Mouse (Mus musculus) ES-E14 (cell line): ENCODE results near the gene Mical2. TPM values are rescaled to one million over a fixed set of nuclear protein-coding genes. Genes with fewer than 3 reads are reported as not detected.

Experiments
- DNase-seq: peaks from one replicate; pipeline ENCODE4 v3.0.0-alpha.2; 2013; ENCODE audit warnings: low read depth, low spot score
- H3K27ac ChIP-seq: 2 replicates; pipeline ENCODE4 v1.5.1; 2012; ENCODE audit warnings: low read depth, mild to moderate bottlenecking, low read length, moderate library complexity, mixed read lengths; ENCODE audit not compliant: poor library complexity, insufficient read depth, severe bottlenecking
- H3K36me3 ChIP-seq: 2 replicates; pipeline ENCODE4 v1.6.1; 2012; ENCODE audit warnings: mild to moderate bottlenecking, low read length, moderate library complexity, mixed read lengths; ENCODE audit not compliant: control insufficient read depth, poor library complexity, insufficient read depth, severe bottlenecking
- H3K4me1 ChIP-seq, 2 experiments: fragments of 150-350 bp in 1 of 2; sonication (generic) in 1 of 2; 2 replicates each; pipeline ENCODE4 v1.6.1; 2012; ENCODE audit warnings: low read length in 2 of 2, mild to moderate bottlenecking in 1 of 2, mixed read lengths in 1 of 2; ENCODE audit not compliant: control insufficient read depth in 2 of 2, insufficient read depth in 2 of 2, poor library complexity in 1 of 2
- H3K4me3 ChIP-seq, 2 experiments: fragments of 150-350 bp in 1 of 2; sonication (generic) in 1 of 2; 2 replicates each; pipeline ENCODE4 v1.5.1; 2012; ENCODE audit warnings: low read length in 2 of 2, low read depth in 1 of 2, mild to moderate bottlenecking in 1 of 2, mixed read lengths in 1 of 2; ENCODE audit not compliant: insufficient read depth in 1 of 2, poor library complexity in 1 of 2, severe bottlenecking in 1 of 2
- H3K9ac ChIP-seq: 2 replicates; pipeline ENCODE4 v1.6.1; 2012; ENCODE audit warnings: low read depth, mild to moderate bottlenecking, low read length, mixed read lengths; ENCODE audit not compliant: poor library complexity, insufficient read depth, severe bottlenecking
- H3K9me3 ChIP-seq: fragments of 150-350 bp; sonication (generic); 2 replicates; pipeline ENCODE4 v1.6.1; 2012; ENCODE audit warnings: low read depth, mild to moderate bottlenecking, low read length; ENCODE audit not compliant: control insufficient read depth, insufficient read depth
- CHD2 ChIP-seq: IDR thresholded peaks from 2 replicates; pipeline ENCODE4 v1.6.1; 2014; ENCODE audit warnings: mild to moderate bottlenecking, low read depth, low read length, inconsistent platforms
- HCFC1 ChIP-seq: IDR thresholded peaks from 2 replicates; pipeline ENCODE4 v1.6.1; 2012; ENCODE audit warnings: low read length, inconsistent platforms, borderline replicate concordance; ENCODE audit not compliant: insufficient read depth
- MAFK ChIP-seq: IDR thresholded peaks from 2 replicates; pipeline ENCODE4 v1.6.1; 2014; ENCODE audit warnings: mild to moderate bottlenecking, low read depth, low read length, inconsistent platforms; ENCODE audit not compliant: insufficient read depth
- ZC3H11A ChIP-seq: IDR thresholded peaks from 2 replicates; pipeline ENCODE4 v1.6.1; 2012; ENCODE audit warnings: low read depth, mild to moderate bottlenecking, inconsistent platforms, low read length, borderline replicate concordance
- ZNF384 ChIP-seq: IDR thresholded peaks from 2 replicates; pipeline ENCODE4 v1.6.1; 2012; ENCODE audit warnings: low read depth, low read length, inconsistent platforms
- in situ Hi-C, 2 experiments: fragments of 600-800 bp; cut with MboI; formaldehyde crosslinking; loops; one replicate each; pipeline ENCODE4 v1.15.1; 2025; ENCODE audit warnings: low sequenced_read_pairs in 2 of 2, inconsistent platforms in 1 of 2; ENCODE audit not compliant: unreplicated experiment in 2 of 2
- total RNA-seq: library from RNA; depleted of rRNA; stranded (reverse); fragments of 300-350 nt; gene quantifications from 2 replicates; pipeline ENCODE4 v1.2.3, GENCODE M21; 2012

Gene Mical2
- total RNA-seq, 1 experiment, result 9.9 TPM

- Histone ChIP-seq H3K4me1 (peaks cover 0 to 5% of the 10 kb centered on the region in 2 experiments; a peak in 1 of 4 replicates), H3K9ac (no peak overlapping the region), H3K27ac (no peak overlapping the region), H3K9me3 (no peaks in the 10 kb centered on the region), H3K36me3 (no peaks in the 10 kb centered on the region), H3K4me3 (no peak overlapping the region)
- no peak for TF ChIP-seq MAFK
- no peak for TF ChIP-seq CHD2
- TF ChIP-seq HCFC1, result no peak
- no peak for TF ChIP-seq ZNF384
- no peak for TF ChIP-seq ZC3H11A
- in situ Hi-C loops, result loop anchor here in 1 of 2 experiments (10.0 kb wide), 1 partner anchor 190 kb away; no protein-coding TSS in a partner anchor
- no peak for DNase-seq
Measured at GRCm38 (mm10) chr7:112184519-112185225, 41.0 kb upstream of the Mical2 start.

GRCm38 (mm10) chr7:112185226-112185745, 40.4 kb upstream of the Mical2 start:
- Histone ChIP-seq H3K9me3 (no peaks in the 10 kb centered on the region), H3K4me3 (no peak overlapping the region), H3K9ac (no peak overlapping the region), H3K27ac (no peak overlapping the region), H3K4me1 (peaks cover 0 to 2% of the 10 kb centered on the region in 2 experiments; a peak in 1 of 4 replicates), H3K36me3 (no peaks in the 10 kb centered on the region)
- no peak for DNase-seq
- in situ Hi-C loops, result loop anchor here in 1 of 2 experiments (10.0 kb wide), 1 partner anchor 190 kb away; no protein-coding TSS in a partner anchor
- TF ChIP-seq ZC3H11A, result no peak
- no peak for TF ChIP-seq ZNF384
- TF ChIP-seq MAFK, result no peak
- no peak for TF ChIP-seq CHD2
- no peak for TF ChIP-seq HCFC1

- TF ChIP-seq HCFC1, result no peak
- no peak for TF ChIP-seq MAFK
- no peak for TF ChIP-seq ZC3H11A
- no peak for TF ChIP-seq CHD2
- no peak for TF ChIP-seq ZNF384
- H3K27ac ChIP-seq, result no peak overlapping the region
Measured at GRCm38 (mm10) chr7:112186871-112187270, 38.8 kb upstream of the Mical2 start.

GRCm38 (mm10) chr7:112187536-112188459, 37.9 kb upstream of the Mical2 start:
- H3K27ac ChIP-seq, result no peak overlapping the region
- no peak for DNase-seq
- in situ Hi-C loops, result loop anchor here in 1 of 2 experiments (10.0 kb wide), 1 partner anchor 187 kb away; no protein-coding TSS in a partner anchor

More at GRCm38 (mm10) chr7:112186871-112187270, 38.8 kb upstream of the Mical2 start:
- Histone ChIP-seq H3K4me1 (no peaks in the 10 kb centered on the region), H3K9me3 (no peaks in the 10 kb centered on the region), H3K4me3 (no peak overlapping the region), H3K9ac (no peak overlapping the region), H3K36me3 (no peaks in the 10 kb centered on the region)
- DNase-seq, result no peak
- in situ Hi-C loops, result loop anchor here in 1 of 2 experiments (10.0 kb wide), 1 partner anchor 188 kb away; no protein-coding TSS in a partner anchor

More at GRCm38 (mm10) chr7:112187536-112188459, 37.9 kb upstream of the Mical2 start:
- H3K9ac ChIP-seq, result no peak overlapping the region
- H3K4me1 ChIP-seq, result no peaks in the 10 kb centered on the region
- TF ChIP-seq ZC3H11A (no peak), MAFK (no peak), CHD2 (no peak), ZNF384 (no peak), HCFC1 (no peak)
- H3K9me3 ChIP-seq, result no peaks in the 10 kb centered on the region
- H3K36me3 ChIP-seq, result no peaks in the 10 kb centered on the region
- H3K4me3 ChIP-seq, result no peak overlapping the region
